ENCODE assay signal across 8 mouse cellular contexts in genomic region chr6:92869089-92869581, GRCm38 (mm10). TPM values are rescaled to one million over a fixed set of nuclear protein-coding genes. Genes with fewer than 3 reads are reported as not detected.
DNase-seq lines count a peak whose midpoint lies in the region; ATAC-seq and TF ChIP-seq lines count a peak whose summit lies in the region.

Gene Gm15737, plus strand, starts transcription at chr6:92869357.

- H3K36me3 ChIP-seq in embryonic facial prominence, embryonic 13.5 days: peaks cover 21% of the 10 kb centered on the region
- peaks cover 20% of the 10 kb centered on the region for H3K36me3 ChIP-seq in intestine, embryonic 14.5 days (ENCODE audit: control insufficient read depth, insufficient read depth, low read length)
- H3K36me3 ChIP-seq in liver, embryonic 12.5 days: no peaks in the 10 kb centered on the region

- peak within 1 kb of the TSS; percentile 35 for H3K4me2 ChIP-seq in embryonic facial prominence, embryonic 13.5 days
- peak within 1 kb of the TSS; percentile 20 for H3K4me2 ChIP-seq in intestine, embryonic 14.5 days (ENCODE audit: low read length)
- peak within 1 kb of the TSS; percentile 2; the same call in 1 of the 2 replicates for H3K4me2 ChIP-seq in liver, embryonic 12.5 days

- TF ChIP-seq POLR2A in cerebellum, adult 2 months (IDR thresholded peaks at IDR 0.05; ENCODE audit: borderline replicate concordance, insufficient read depth, low read length): no peak

- H3K4me3 ChIP-seq in left cerebral cortex, adult 2 months: no peak within 1 kb of the TSS
- no peak within 1 kb of the TSS for H3K4me3 ChIP-seq in embryonic facial prominence, embryonic 13.5 days
- no peak within 1 kb of the TSS for H3K4me3 ChIP-seq in intestine, embryonic 14.5 days (ENCODE audit: low read depth, low read length)
- H3K4me3 ChIP-seq in liver, embryonic 12.5 days: no peak within 1 kb of the TSS
- H3K4me3 ChIP-seq in cerebellum, adult 2 months (replicated peaks; ENCODE audit: insufficient read depth, low read depth, low read length): no peak within 1 kb of the TSS

- H3K4me1 ChIP-seq in embryonic facial prominence, embryonic 13.5 days: peaks cover 15% of the 10 kb centered on the region
- H3K4me1 ChIP-seq in intestine, embryonic 14.5 days (replicated peaks; ENCODE audit: control insufficient read depth, insufficient read depth, low read length): peaks cover 18% of the 10 kb centered on the region; the same call in 1 of the 2 replicates
- no peaks in the 10 kb centered on the region for H3K4me1 ChIP-seq in liver, embryonic 12.5 days
- no peaks in the 10 kb centered on the region for H3K4me1 ChIP-seq in cerebellum, adult 2 months (ENCODE audit: control insufficient read depth, insufficient read depth, low read length)

- H3K9ac ChIP-seq in embryonic facial prominence, embryonic 13.5 days: no peak within 1 kb of the TSS
- H3K9ac ChIP-seq in intestine, embryonic 14.5 days (ENCODE audit: low read length): 0 out of 2 replicates have a peak within 1 kb of the TSS, but pooled peaks have one; percentile 20
- no peak within 1 kb of the TSS for H3K9ac ChIP-seq in liver, embryonic 12.5 days

- H3K27ac ChIP-seq in left cerebral cortex, adult 2 months: peak within 1 kb of the TSS; percentile 64
- H3K27ac ChIP-seq in embryonic facial prominence, embryonic 13.5 days: no peak within 1 kb of the TSS
- H3K27ac ChIP-seq in intestine, embryonic 14.5 days (ENCODE audit: low read depth): peak within 1 kb of the TSS; percentile 93
- H3K27ac ChIP-seq in liver, embryonic 12.5 days: no peak within 1 kb of the TSS
- no peak within 1 kb of the TSS for H3K27ac ChIP-seq in cerebellum, adult 2 months (ENCODE audit: insufficient read depth, low read length)

- no peak for DNase-seq in left cerebral cortex, adult 2 months (ENCODE audit: extremely low spot score in 1 of 2, low spot score in 2 of 2)
- no peak for DNase-seq in left cerebral cortex, postnatal 10 days (ENCODE audit: extremely low spot score in 1 of 2, low spot score in 2 of 2)
- DNase-seq in intestine, embryonic 14.5 days (ENCODE audit: low spot score): no peak
- DNase-seq in cerebellum, adult 2 months: no peak
- DNase-seq in cerebellum, adult 8-10 months: no peak

- H3K9me3 ChIP-seq in embryonic facial prominence, embryonic 13.5 days: no peaks in the 10 kb centered on the region
- H3K9me3 ChIP-seq in intestine, embryonic 14.5 days (ENCODE audit: control insufficient read depth, low read length): no peaks in the 10 kb centered on the region
- no peaks in the 10 kb centered on the region for H3K9me3 ChIP-seq in liver, embryonic 12.5 days (replicated peaks)

- intact Hi-C loops in left cerebral cortex, adult 2 months (cut with DNase I): no loop called here
- intact Hi-C loops in left cerebral cortex, postnatal 10 days (cut with DNase I): no loop called here

- ATAC-seq in embryonic facial prominence, embryonic 13.5 days (ENCODE audit: insufficient number of reproducible peaks, insufficient read depth, low FRiP score, low TSS enrichment, low read depth): no peak
- ATAC-seq in intestine, embryonic 14.5 days (replicated peaks; ENCODE audit: low FRiP score, low TSS enrichment, low read depth): peak; percentile 81
- ATAC-seq in liver, embryonic 12.5 days: no peak
- no peak for ATAC-seq in megakaryocyte-erythroid progenitor cell, adult 5-6 weeks (replicated peaks; ENCODE audit: low FRiP score, low TSS enrichment, poor library complexity, severe bottlenecking)

- H3K27me3 ChIP-seq in embryonic facial prominence, embryonic 13.5 days: no peaks in the 10 kb centered on the region
- no peaks in the 10 kb centered on the region for H3K27me3 ChIP-seq in intestine, embryonic 14.5 days (replicated peaks; ENCODE audit: control insufficient read depth, insufficient read depth, low read length)
- no peaks in the 10 kb centered on the region for H3K27me3 ChIP-seq in liver, embryonic 12.5 days (replicated peaks)
- H3K27me3 ChIP-seq in cerebellum, adult 2 months (ENCODE audit: control insufficient read depth, insufficient read depth, low read length): no peaks in the 10 kb centered on the region

- WGBS in embryonic facial prominence, embryonic 13.5 days: 22% methylated on average over 4 of the region's 4 CpGs
- WGBS in intestine, embryonic 14.5 days: 21% methylated on average over 4 of the region's 4 CpGs
- WGBS in liver, embryonic 12.5 days (ENCODE audit: insufficient replicate concordance): 58% methylated on average over 4 of the region's 4 CpGs
- 58% methylated on average over 4 of the region's 4 CpGs for WGBS in cerebellum, adult 2 months

- TF ChIP-seq CTCF in left cerebral cortex, adult 2 months (IDR thresholded peaks at IDR 0.05): no peak
- TF ChIP-seq CTCF in cerebellum, adult 2 months (IDR thresholded peaks at IDR 0.05; ENCODE audit: borderline replicate concordance, insufficient read depth, low read depth, low read length): no peak

RNA-seq across cellular contexts. Expression of gene Gm15737, which starts in this region (rescaled TPM):
- total RNA-seq in left cerebral cortex, adult 2 months (2021): not detected
- not detected for total RNA-seq in left cerebral cortex, postnatal 10 days (2021)
- not detected in 2 replicates for polyA plus RNA-seq in embryonic facial prominence, embryonic 13.5 days (2015; fragmentation: Nextera tagmentation; extraction: Ambion mirVana)
- 0.20 and 0.28 TPM in 2 replicates for polyA plus RNA-seq in intestine, embryonic 14.5 days (2014; fragmentation: Nextera tagmentation; extraction: Ambion mirVana)
- polyA plus RNA-seq in liver, embryonic 12.5 days (2016; fragmentation: Nextera tagmentation; extraction: Ambion mirVana): 0.02 TPM in 1 of 2 replicates, not detected in the other
- polyA plus RNA-seq in cerebellum, adult 2 months (2012; rRNA removed): not detected in 2 replicates
- total RNA-seq in megakaryocyte-erythroid progenitor cell, adult 5-6 weeks (2014; fragmentation: Nextera tagmentation): not detected in 2 replicates
- total RNA-seq in megakaryocyte-erythroid progenitor cell, adult 5-6 weeks (2017): not detected in 2 replicates

Comparison
In these comparisons a context has a peak if more than half of its experiments do, and no peak if none do; other contexts are left out.
1. Peak in ATAC-seq, H3K27ac ChIP-seq, H3K9ac ChIP-seq and H3K4me2 ChIP-seq in intestine, embryonic 14.5 days; RNA of the gene not detected or under 1 TPM.